Mouse (Mus musculus): ENCODE data around the gene Map2k6. TPM values are rescaled to one million over a fixed set of nuclear protein-coding genes. Genes with fewer than 3 reads are reported as not detected.
"Not testable (repeated sequence)": the region's sequence is repeated elsewhere in the genome, so short reads cannot be mapped to it uniquely, and the experiment has no call there.

Gene Map2k6
- 34.7 and 37.6 TPM in 2 replicates for polyA plus RNA-seq (2014; fragmentation: Nextera tagmentation; extraction: Ambion mirVana)

GRCm38 (mm10) chr11:110398553-110399239 lies at the start of gene Map2k6:
Gene Map2k6, plus strand, starts transcription at chr11:110399122.
- Histone ChIP-seq H3K9me3 (ENCODE audit: control insufficient read depth, low read length) (no peaks in the 10 kb centered on the region), H3K4me1 (replicated peaks; ENCODE audit: control insufficient read depth, insufficient read depth, low read length) (peaks cover 2% of the 10 kb centered on the region; the same call in 1 of the 2 replicates), H3K4me3 (ENCODE audit: low read depth, low read length) (peak within 1 kb of the TSS; percentile 59), H3K9ac (ENCODE audit: low read depth, low read length) (peak within 1 kb of the TSS; percentile 73), H3K36me3 (ENCODE audit: control insufficient read depth, insufficient read depth, low read length) (no peaks in the 10 kb centered on the region), H3K4me2 (replicated peaks; ENCODE audit: low read depth, low read length) (peak within 1 kb of the TSS; percentile 50), H3K27ac (ENCODE audit: low read depth, low read length) (0 out of 2 replicates have a peak within 1 kb of the TSS, but pooled peaks have one; percentile 17), H3K27me3 (ENCODE audit: control insufficient read depth, insufficient read depth, low read length) (no peaks in the 10 kb centered on the region)
- ATAC-seq (ENCODE audit: low FRiP score) = peak; percentile 92
- peak; percentile 85 for DNase-seq (ENCODE audit: low spot score)
- 12% methylated on average over 20 of the region's 20 CpGs for WGBS

GRCm38 (mm10) chr11:110354261-110354660 lies 44.7 kb upstream of the Map2k6 start:
- no peak overlapping the region for H3K4me3 ChIP-seq (ENCODE audit: low read depth, low read length)
- H3K4me1 ChIP-seq (replicated peaks; ENCODE audit: control insufficient read depth, insufficient read depth, low read length) = no peaks in the 10 kb centered on the region
- no peak overlapping the region for H3K9ac ChIP-seq (ENCODE audit: low read depth, low read length)
- DNase-seq (ENCODE audit: low spot score) (no peak), ATAC-seq (ENCODE audit: low FRiP score) (no peak)
- no peaks in the 10 kb centered on the region for H3K9me3 ChIP-seq (ENCODE audit: control insufficient read depth, low read length)
- H3K27me3 ChIP-seq (ENCODE audit: control insufficient read depth, insufficient read depth, low read length) = no peaks in the 10 kb centered on the region
- WGBS = 80% methylated on average over 9 of the region's 9 CpGs
- H3K36me3 ChIP-seq (ENCODE audit: control insufficient read depth, insufficient read depth, low read length) = no peaks in the 10 kb centered on the region
- no peak overlapping the region for H3K27ac ChIP-seq (ENCODE audit: low read depth, low read length)
- H3K4me2 ChIP-seq (replicated peaks; ENCODE audit: low read depth, low read length) = no peak overlapping the region

- not testable (repeated sequence) for ATAC-seq (ENCODE audit: low FRiP score); H3K4me3 ChIP-seq (ENCODE audit: low read depth, low read length); H3K27ac ChIP-seq (ENCODE audit: low read depth, low read length); H3K9ac ChIP-seq (ENCODE audit: low read depth, low read length); H3K27me3 ChIP-seq (ENCODE audit: control insufficient read depth, insufficient read depth, low read length); H3K4me2 ChIP-seq (replicated peaks; ENCODE audit: low read depth, low read length); H3K9me3 ChIP-seq (ENCODE audit: control insufficient read depth, low read length); H3K4me1 ChIP-seq (replicated peaks; ENCODE audit: control insufficient read depth, insufficient read depth, low read length); DNase-seq (ENCODE audit: low spot score); H3K36me3 ChIP-seq (ENCODE audit: control insufficient read depth, insufficient read depth, low read length)
- 82% methylated on average over 9 of the region's 9 CpGs for WGBS
Measured at GRCm38 (mm10) chr11:110355131-110355530, 43.8 kb upstream of the Map2k6 start.

GRCm38 (mm10) chr11:110357756-110358551 lies 41.0 kb upstream of the Map2k6 start:
- Histone ChIP-seq H3K4me3 (ENCODE audit: low read depth, low read length) (no peak overlapping the region), H3K4me1 (replicated peaks; ENCODE audit: control insufficient read depth, insufficient read depth, low read length) (no peaks in the 10 kb centered on the region), H3K36me3 (ENCODE audit: control insufficient read depth, insufficient read depth, low read length) (no peaks in the 10 kb centered on the region), H3K9ac (ENCODE audit: low read depth, low read length) (no peak overlapping the region), H3K27ac (ENCODE audit: low read depth, low read length) (no peak overlapping the region), H3K27me3 (ENCODE audit: control insufficient read depth, insufficient read depth, low read length) (no peaks in the 10 kb centered on the region), H3K4me2 (replicated peaks; ENCODE audit: low read depth, low read length) (no peak overlapping the region), H3K9me3 (ENCODE audit: control insufficient read depth, low read length) (no peaks in the 10 kb centered on the region)
- DNase-seq (ENCODE audit: low spot score) (peak; percentile 51), ATAC-seq (ENCODE audit: low FRiP score) (no peak)
- 77% methylated on average over 16 of the region's 16 CpGs for WGBS

- Histone ChIP-seq H3K4me3 (ENCODE audit: low read depth, low read length) (no peak overlapping the region), H3K9me3 (ENCODE audit: control insufficient read depth, low read length) (no peaks in the 10 kb centered on the region), H3K4me1 (replicated peaks; ENCODE audit: control insufficient read depth, insufficient read depth, low read length) (no peaks in the 10 kb centered on the region), H3K36me3 (ENCODE audit: control insufficient read depth, insufficient read depth, low read length) (no peaks in the 10 kb centered on the region), H3K27me3 (ENCODE audit: control insufficient read depth, insufficient read depth, low read length) (no peaks in the 10 kb centered on the region), H3K4me2 (replicated peaks; ENCODE audit: low read depth, low read length) (no peak overlapping the region), H3K27ac (ENCODE audit: low read depth, low read length) (no peak overlapping the region), H3K9ac (ENCODE audit: low read depth, low read length) (no peak overlapping the region)
- WGBS = 76% methylated on average over 3 of the region's 3 CpGs
- ATAC-seq (ENCODE audit: low FRiP score) (no peak), DNase-seq (ENCODE audit: low spot score) (peak; percentile 67)
Measured at GRCm38 (mm10) chr11:110365016-110365415, 33.9 kb upstream of the Map2k6 start.

- Histone ChIP-seq H3K4me2 (replicated peaks; ENCODE audit: low read depth, low read length) (no peak overlapping the region), H3K36me3 (ENCODE audit: control insufficient read depth, insufficient read depth, low read length) (no peaks in the 10 kb centered on the region), H3K27me3 (ENCODE audit: control insufficient read depth, insufficient read depth, low read length) (no peaks in the 10 kb centered on the region), H3K27ac (ENCODE audit: low read depth, low read length) (no peak overlapping the region), H3K4me3 (ENCODE audit: low read depth, low read length) (no peak overlapping the region), H3K9ac (ENCODE audit: low read depth, low read length) (no peak overlapping the region), H3K4me1 (replicated peaks; ENCODE audit: control insufficient read depth, insufficient read depth, low read length) (no peaks in the 10 kb centered on the region), H3K9me3 (ENCODE audit: control insufficient read depth, low read length) (no peaks in the 10 kb centered on the region)
- WGBS = 78% methylated on average over 3 of the region's 3 CpGs
- ATAC-seq (ENCODE audit: low FRiP score) (no peak), DNase-seq (ENCODE audit: low spot score) (no peak)
Measured at GRCm38 (mm10) chr11:110366902-110367301, 32.0 kb upstream of the Map2k6 start.

- Histone ChIP-seq H3K9ac (ENCODE audit: low read depth, low read length) (no peak overlapping the region), H3K27ac (ENCODE audit: low read depth, low read length) (no peak overlapping the region), H3K4me3 (ENCODE audit: low read depth, low read length) (no peak overlapping the region), H3K27me3 (ENCODE audit: control insufficient read depth, insufficient read depth, low read length) (no peaks in the 10 kb centered on the region), H3K9me3 (ENCODE audit: control insufficient read depth, low read length) (no peaks in the 10 kb centered on the region), H3K4me1 (replicated peaks; ENCODE audit: control insufficient read depth, insufficient read depth, low read length) (no peaks in the 10 kb centered on the region), H3K4me2 (replicated peaks; ENCODE audit: low read depth, low read length) (no peak overlapping the region), H3K36me3 (ENCODE audit: control insufficient read depth, insufficient read depth, low read length) (no peaks in the 10 kb centered on the region)
- WGBS = 96% methylated on average over 13 of the region's 13 CpGs
- ATAC-seq (ENCODE audit: low FRiP score) = no peak
- DNase-seq (ENCODE audit: low spot score) = no peak
Measured at GRCm38 (mm10) chr11:110367638-110368037, 31.3 kb upstream of the Map2k6 start.

GRCm38 (mm10) chr11:110369312-110370019 lies 29.5 kb upstream of the Map2k6 start:
- Histone ChIP-seq H3K27ac (ENCODE audit: low read depth, low read length) (no peak overlapping the region), H3K4me3 (ENCODE audit: low read depth, low read length) (no peak overlapping the region), H3K4me1 (replicated peaks; ENCODE audit: control insufficient read depth, insufficient read depth, low read length) (no peaks in the 10 kb centered on the region), H3K4me2 (replicated peaks; ENCODE audit: low read depth, low read length) (no peak overlapping the region), H3K36me3 (ENCODE audit: control insufficient read depth, insufficient read depth, low read length) (no peaks in the 10 kb centered on the region), H3K9ac (ENCODE audit: low read depth, low read length) (no peak overlapping the region), H3K27me3 (ENCODE audit: control insufficient read depth, insufficient read depth, low read length) (no peaks in the 10 kb centered on the region), H3K9me3 (ENCODE audit: control insufficient read depth, low read length) (no peaks in the 10 kb centered on the region)
- DNase-seq (ENCODE audit: low spot score) (no peak), ATAC-seq (ENCODE audit: low FRiP score) (no peak)
- WGBS = 27% methylated on average over 15 of the region's 15 CpGs
